Mouse (Mus musculus) heart, embryonic 13.5 days (tissue): Measurements from ENCODE around the gene Mycbpap. TPM values are rescaled to one million over a fixed set of nuclear protein-coding genes. Genes with fewer than 3 reads are reported as not detected.

ENCODE experiments used
- ATAC-seq: fragments of 200-750 bp; cut with Nextera tagmentation; 2 replicates; pipeline ENCODE4 v1.8.0; 2017; ENCODE audit warnings: moderate TSS enrichment; ENCODE audit not compliant: insufficient number of reproducible peaks, low FRiP score, low TSS enrichment; ENCODE audit errors: extremely low read depth
- H3K27ac ChIP-seq: fragments of 300-500 bp; sonication (generic); replicated peaks from 2 replicates; pipeline ENCODE4 v1.5.1; 2015; ENCODE audit warnings: moderate library complexity, mild to moderate bottlenecking, inconsistent platforms
- H3K27me3 ChIP-seq: fragments of 300-500 bp; sonication (generic); replicated peaks from 2 replicates; pipeline ENCODE4 v1.6.1; 2015; ENCODE audit warnings: mild to moderate bottlenecking, inconsistent platforms
- H3K36me3 ChIP-seq: fragments of 300-500 bp; sonication (generic); 2 replicates; pipeline ENCODE4 v1.6.1; 2015; ENCODE audit warnings: mild to moderate bottlenecking, inconsistent platforms
- H3K4me1 ChIP-seq: fragments of 300-500 bp; sonication (generic); 2 replicates; pipeline ENCODE4 v1.6.1; 2015; ENCODE audit warnings: inconsistent platforms
- H3K4me2 ChIP-seq: fragments of 300-500 bp; sonication (generic); 2 replicates; pipeline ENCODE4 v1.6.1; 2015; ENCODE audit warnings: inconsistent platforms, mild to moderate bottlenecking, moderate library complexity
- H3K4me3 ChIP-seq: fragments of 300-500 bp; sonication (generic); 2 replicates; pipeline ENCODE4 v1.5.1; 2015; ENCODE audit warnings: moderate library complexity, mild to moderate bottlenecking, inconsistent platforms
- H3K9ac ChIP-seq: fragments of 300-500 bp; sonication (generic); 2 replicates; pipeline ENCODE4 v1.6.1; 2015; ENCODE audit warnings: inconsistent platforms, mild to moderate bottlenecking, moderate library complexity
- H3K9me3 ChIP-seq: fragments of 300-500 bp; sonication (generic); 2 replicates; pipeline ENCODE4 v1.6.1; 2016; ENCODE audit warnings: inconsistent platforms
- WGBS: fragments of 180-500 bp; shearing (Covaris S2); methylation state at CpG from one replicate; pipeline ENCODE4 v1.1.7; 2015; ENCODE audit warnings: mixed read lengths; 5-methylcytosine and 5-hydroxymethylcytosine counted together
- polyA plus RNA-seq: library from polyadenylated mRNA; unstranded; fragments of >200 nt; fragmentation: Nextera tagmentation; extraction: Ambion mirVana; gene quantifications from 2 replicates; pipeline ENCODE4 v1.2.1, GENCODE M21; 2015

Gene Mycbpap
- polyA plus RNA-seq, 1 experiment from 2014 or later = 5.6 TPM

GRCm38 (mm10) chr11:94491035-94491748 is 30.4 kb downstream of the Mycbpap start:
- Histone ChIP-seq H3K27ac (no peak overlapping the region), H3K9ac (peak overlapping the region; percentile 76), H3K9me3 (no peaks in the 10 kb centered on the region), H3K4me2 (peak overlapping the region; percentile 70), H3K4me1 (peaks cover 30% of the 10 kb centered on the region), H3K27me3 (peaks cover 81% of the 10 kb centered on the region), H3K4me3 (peak overlapping the region; percentile 48), H3K36me3 (peaks cover 18% of the 10 kb centered on the region)
- 14% methylated on average over 55 of the region's 55 CpGs for WGBS
- ATAC-seq = no peak

GRCm38 (mm10) chr11:94489745-94490144 is 31.8 kb downstream of the Mycbpap start:
- Histone ChIP-seq H3K4me3 (no peak overlapping the region), H3K9ac (no peak overlapping the region), H3K27me3 (peaks cover 89% of the 10 kb centered on the region), H3K4me2 (no peak overlapping the region), H3K27ac (no peak overlapping the region), H3K36me3 (peaks cover 12% of the 10 kb centered on the region), H3K4me1 (peaks cover 19% of the 10 kb centered on the region), H3K9me3 (no peaks in the 10 kb centered on the region)
- no peak for ATAC-seq
- 51% methylated on average over 4 of the region's 4 CpGs for WGBS

GRCm38 (mm10) chr11:94488767-94489533 is 32.6 kb downstream of the Mycbpap start:
- no peak for ATAC-seq
- peaks cover 91% of the 10 kb centered on the region for H3K27me3 ChIP-seq
- no peaks in the 10 kb centered on the region for H3K9me3 ChIP-seq
- no peak overlapping the region for H3K4me3 ChIP-seq
- H3K4me1 ChIP-seq = peaks cover 14% of the 10 kb centered on the region
- H3K27ac ChIP-seq = no peak overlapping the region
- 78% methylated on average over 11 of the region's 11 CpGs for WGBS
- H3K4me2 ChIP-seq = no peak overlapping the region
- H3K36me3 ChIP-seq = peaks cover 11% of the 10 kb centered on the region
- no peak overlapping the region for H3K9ac ChIP-seq

GRCm38 (mm10) chr11:94486001-94486400 is 35.5 kb downstream of the Mycbpap start, which contains the start of gene Spata20:
Gene Spata20 (minus strand): TSS chr11:94486179.
- ATAC-seq = no peak
- Histone ChIP-seq H3K9ac (0 out of 2 replicates have a peak within 1 kb of the TSS, but pooled peaks have one; percentile 42), H3K9me3 (no peaks in the 10 kb centered on the region), H3K27me3 (peaks cover 83% of the 10 kb centered on the region), H3K4me1 (peaks cover 6% of the 10 kb centered on the region), H3K27ac (no peak within 1 kb of the TSS), H3K4me2 (peak within 1 kb of the TSS; percentile 59), H3K36me3 (no peaks in the 10 kb centered on the region), H3K4me3 (peak within 1 kb of the TSS; percentile 33)
- 3% methylated on average over 24 of the region's 24 CpGs for WGBS

- Histone ChIP-seq H3K27me3 (peaks cover 84% of the 10 kb centered on the region), H3K4me2 (no peak overlapping the region), H3K9me3 (no peaks in the 10 kb centered on the region), H3K4me3 (no peak overlapping the region), H3K9ac (no peak overlapping the region), H3K27ac (no peak overlapping the region), H3K36me3 (no peaks in the 10 kb centered on the region), H3K4me1 (peaks cover 3% of the 10 kb centered on the region; the same call in 1 of the 2 replicates)
- ATAC-seq = no peak
- WGBS = 79% methylated on average over 5 of the region's 5 CpGs
Measured at GRCm38 (mm10) chr11:94485223-94485622, 36.3 kb downstream of the Mycbpap start.

- Histone ChIP-seq H3K27ac (no peak overlapping the region), H3K27me3 (peaks cover 83% of the 10 kb centered on the region), H3K9ac (no peak overlapping the region), H3K36me3 (no peaks in the 10 kb centered on the region), H3K4me2 (no peak overlapping the region), H3K4me3 (no peak overlapping the region), H3K4me1 (peaks cover 3% of the 10 kb centered on the region; the same call in 1 of the 2 replicates), H3K9me3 (no peaks in the 10 kb centered on the region)
- ATAC-seq = no peak
- 75% methylated on average over 9 of the region's 9 CpGs for WGBS
Measured at GRCm38 (mm10) chr11:94484636-94485035, 36.9 kb downstream of the Mycbpap start.

- H3K9ac ChIP-seq = no peak overlapping the region
- no peak overlapping the region for H3K27ac ChIP-seq
- no peak overlapping the region for H3K4me3 ChIP-seq
- 74% methylated on average over 14 of the region's 14 CpGs for WGBS
- H3K4me2 ChIP-seq = no peak overlapping the region
- H3K27me3 ChIP-seq = peaks cover 83% of the 10 kb centered on the region
- no peak for ATAC-seq
- H3K36me3 ChIP-seq = no peaks in the 10 kb centered on the region
- H3K4me1 ChIP-seq = peaks cover 3% of the 10 kb centered on the region; the same call in 1 of the 2 replicates
- no peaks in the 10 kb centered on the region for H3K9me3 ChIP-seq
Measured at GRCm38 (mm10) chr11:94483921-94484320, 37.6 kb downstream of the Mycbpap start.

- ATAC-seq = no peak
- H3K4me3 ChIP-seq = no peak overlapping the region
- peaks cover 3% of the 10 kb centered on the region; the same call in 1 of the 2 replicates for H3K4me1 ChIP-seq
- no peak overlapping the region for H3K9ac ChIP-seq
- no peak overlapping the region for H3K27ac ChIP-seq
- no peak overlapping the region for H3K4me2 ChIP-seq
- no peaks in the 10 kb centered on the region for H3K36me3 ChIP-seq
- no peaks in the 10 kb centered on the region for H3K9me3 ChIP-seq
- H3K27me3 ChIP-seq = peaks cover 85% of the 10 kb centered on the region
- WGBS = 68% methylated on average over 11 of the region's 11 CpGs
Measured at GRCm38 (mm10) chr11:94483436-94483835, 38.1 kb downstream of the Mycbpap start.

GRCm38 (mm10) chr11:94482738-94483137 is 38.8 kb downstream of the Mycbpap start:
- H3K27me3 ChIP-seq = peaks cover 86% of the 10 kb centered on the region

GRCm38 (mm10) chr11:94481963-94482362 is 39.6 kb downstream of the Mycbpap start:
- no peaks in the 10 kb centered on the region for H3K9me3 ChIP-seq
- H3K4me2 ChIP-seq = no peak overlapping the region
- no peak overlapping the region for H3K4me3 ChIP-seq
- H3K9ac ChIP-seq = no peak overlapping the region
- WGBS = 89% methylated on average over 7 of the region's 7 CpGs
- H3K36me3 ChIP-seq = no peaks in the 10 kb centered on the region
- peaks cover 86% of the 10 kb centered on the region for H3K27me3 ChIP-seq
- peaks cover 3% of the 10 kb centered on the region; the same call in 1 of the 2 replicates for H3K4me1 ChIP-seq
- ATAC-seq = no peak
- no peak overlapping the region for H3K27ac ChIP-seq

More at GRCm38 (mm10) chr11:94482738-94483137, 38.8 kb downstream of the Mycbpap start:
- peaks cover 3% of the 10 kb centered on the region; the same call in 1 of the 2 replicates for H3K4me1 ChIP-seq
- H3K9ac ChIP-seq = no peak overlapping the region
- WGBS = 84% methylated on average over 11 of the region's 11 CpGs
- ATAC-seq = no peak
- H3K4me2 ChIP-seq = no peak overlapping the region
- H3K4me3 ChIP-seq = no peak overlapping the region
- H3K36me3 ChIP-seq = no peaks in the 10 kb centered on the region
- H3K9me3 ChIP-seq = no peaks in the 10 kb centered on the region
- H3K27ac ChIP-seq = no peak overlapping the region

GRCm38 (mm10) chr11:94480382-94480781 is 41.2 kb downstream of the Mycbpap start:
- peaks cover 5% of the 10 kb centered on the region for H3K4me1 ChIP-seq
- ATAC-seq = no peak
- H3K27ac ChIP-seq = no peak overlapping the region
- H3K27me3 ChIP-seq = peaks cover 89% of the 10 kb centered on the region
- H3K4me2 ChIP-seq = no peak overlapping the region
- H3K36me3 ChIP-seq = no peaks in the 10 kb centered on the region
- no peak overlapping the region for H3K4me3 ChIP-seq
- WGBS = 82% methylated on average over 9 of the region's 9 CpGs
- H3K9me3 ChIP-seq = no peaks in the 10 kb centered on the region
- H3K9ac ChIP-seq = no peak overlapping the region
